Mouse (Mus musculus) CH12.LX (cell line): Measurements from ENCODE around the gene Foxl2. TPM values are rescaled to one million over a fixed set of nuclear protein-coding genes. Genes with fewer than 3 reads are reported as not detected.

Source experiments
- DNase-seq: peaks from one replicate; pipeline ENCODE4 v3.0.0-alpha.2; 2013; ENCODE audit errors: extremely low read depth
- H3K27ac ChIP-seq: 2 replicates; pipeline ENCODE4 v1.5.1; 2012; ENCODE audit warnings: low read depth, mild to moderate bottlenecking, control low read depth, moderate library complexity; ENCODE audit not compliant: insufficient read depth
- H3K27me3 ChIP-seq: replicated peaks from 2 replicates; pipeline ENCODE3; 2012; ENCODE audit warnings: inconsistent platforms
- H3K36me3 ChIP-seq, 2 experiments: replicated peaks in 1 of 2; 2 replicates each; pipeline versions ENCODE3 to v1.6.1; 2012; ENCODE audit warnings: inconsistent platforms in 1 of 2, low read length in 1 of 2, mild to moderate bottlenecking in 1 of 2, mixed read lengths in 1 of 2, moderate library complexity in 1 of 2; ENCODE audit not compliant: control insufficient read depth in 1 of 2, insufficient read depth in 1 of 2
- H3K4me1 ChIP-seq, 2 experiments: 2 replicates each; pipeline ENCODE4 v1.6.1; 2012; ENCODE audit warnings: inconsistent platforms in 1 of 2, moderate library complexity in 1 of 2; ENCODE audit not compliant: insufficient read depth in 2 of 2, control insufficient read depth in 1 of 2
- H3K4me2 ChIP-seq: 2 replicates; pipeline ENCODE4 v1.6.1; 2012; ENCODE audit warnings: low read depth, mild to moderate bottlenecking, control low read depth; ENCODE audit not compliant: poor library complexity, insufficient read depth, severe bottlenecking
- H3K4me3 ChIP-seq, 3 experiments: fragments of 150-350 bp in 1 of 3; sonication (generic) in 1 of 3; replicated peaks in 1 of 3; 2 replicates each; pipeline versions ENCODE3 to v1.5.1; 2011 to 2012; ENCODE audit warnings: low read depth in 2 of 3, low read length in 2 of 3, mild to moderate bottlenecking in 2 of 3, moderate library complexity in 2 of 3, control low read depth in 1 of 3, improper control_type of control experiment in 1 of 3, inconsistent platforms in 1 of 3, mixed read lengths in 1 of 3; ENCODE audit not compliant: poor library complexity in 1 of 3
- H3K79me2 ChIP-seq: replicated peaks from 2 replicates; pipeline ENCODE4 v1.6.1; 2012; ENCODE audit warnings: mild to moderate bottlenecking, moderate library complexity; ENCODE audit not compliant: control insufficient read depth, poor library complexity, insufficient read depth, severe bottlenecking; ENCODE audit errors: extremely low read depth
- H3K9ac ChIP-seq: 2 replicates; pipeline ENCODE4 v1.6.1; 2012; ENCODE audit warnings: low read depth, mild to moderate bottlenecking, control low read depth, moderate library complexity; ENCODE audit not compliant: insufficient read depth
- H3K9me3 ChIP-seq: replicated peaks from 2 replicates; pipeline ENCODE3; 2012; ENCODE audit warnings: low read length, inconsistent platforms, mixed read lengths
- CHD2 ChIP-seq: IDR thresholded peaks from 2 replicates; pipeline ENCODE4 v1.6.1; 2011; ENCODE audit warnings: low read length, improper control_type of control experiment
- CTCF ChIP-seq, 2 experiments: IDR thresholded peaks in 1 of 2; conservative IDR thresholded peaks in 1 of 2; 2 replicates each; pipeline ENCODE4 v1.5.1; 2011 to 2012; ENCODE audit warnings: low read depth in 2 of 2, low read length in 2 of 2, improper control_type of control experiment in 1 of 2, inconsistent platforms in 1 of 2, mild to moderate bottlenecking in 1 of 2, moderate library complexity in 1 of 2
- E2F4 ChIP-seq: IDR thresholded peaks from 2 replicates; pipeline ENCODE4 v1.6.1; 2011; ENCODE audit warnings: low read depth, low read length, improper control_type of control experiment; ENCODE audit not compliant: insufficient replicate concordance
- ELF1 ChIP-seq: IDR thresholded peaks from 2 replicates; pipeline ENCODE4 v1.6.1; 2014; ENCODE audit warnings: low read depth, mild to moderate bottlenecking, inconsistent platforms, low read length, improper control_type of control experiment
- EP300 ChIP-seq: IDR thresholded peaks from 2 replicates; pipeline ENCODE4 v1.6.1; 2011; ENCODE audit warnings: low read length, improper control_type of control experiment
- ETS1 ChIP-seq: conservative IDR thresholded peaks from 2 replicates; pipeline ENCODE4 v1.6.1; 2012; ENCODE audit warnings: low read depth, mild to moderate bottlenecking, inconsistent platforms, low read length, improper control_type of control experiment, moderate library complexity
- HCFC1 ChIP-seq: IDR thresholded peaks from 2 replicates; pipeline ENCODE4 v1.6.1; 2012; ENCODE audit warnings: low read depth, mild to moderate bottlenecking, inconsistent platforms, low read length, improper control_type of control experiment
- IRF4 ChIP-seq: IDR thresholded peaks from 2 replicates; pipeline ENCODE4 v1.6.1; 2014; ENCODE audit warnings: low read depth, mild to moderate bottlenecking, inconsistent platforms, low read length, improper control_type of control experiment
- JUN ChIP-seq: IDR thresholded peaks from 2 replicates; pipeline ENCODE4 v1.6.1; 2011; ENCODE audit warnings: low read depth, mild to moderate bottlenecking, low read length, improper control_type of control experiment, moderate library complexity; ENCODE audit not compliant: insufficient read depth
- JUND ChIP-seq: conservative IDR thresholded peaks from 2 replicates; pipeline ENCODE4 v1.6.1; 2011; ENCODE audit warnings: low read depth, low read length, improper control_type of control experiment
- KAT2A ChIP-seq: IDR thresholded peaks from 2 replicates; pipeline ENCODE4 v1.6.1; 2012; ENCODE audit warnings: low read length, improper control_type of control experiment, inconsistent platforms; ENCODE audit not compliant: insufficient replicate concordance
- MAZ ChIP-seq: IDR thresholded peaks from 2 replicates; pipeline ENCODE4 v1.6.1; 2012; ENCODE audit warnings: low read depth, mild to moderate bottlenecking, inconsistent platforms, low read length, improper control_type of control experiment, moderate library complexity
- MEF2A ChIP-seq: IDR thresholded peaks from 2 replicates; pipeline ENCODE4 v1.6.1; 2014; ENCODE audit warnings: low read depth, mild to moderate bottlenecking, inconsistent platforms, low read length, improper control_type of control experiment, borderline replicate concordance
- MYC ChIP-seq: IDR thresholded peaks from 2 replicates; pipeline ENCODE4 v1.6.1; 2011; ENCODE audit warnings: low read depth, mild to moderate bottlenecking, improper control_type of control experiment, low read length
- NRF1 ChIP-seq: IDR thresholded peaks from 2 replicates; pipeline ENCODE4 v1.6.1; 2014; ENCODE audit warnings: low read depth, mild to moderate bottlenecking, inconsistent platforms, low read length, improper control_type of control experiment, moderate library complexity
- PAX5 ChIP-seq: IDR thresholded peaks from 2 replicates; pipeline ENCODE4 v1.6.1; 2012; ENCODE audit warnings: low read length, inconsistent platforms, mixed read lengths
- POLR2A ChIP-seq: IDR thresholded peaks from 2 replicates; pipeline ENCODE4 v1.6.1; 2011; ENCODE audit warnings: low read depth, mild to moderate bottlenecking, improper control_type of control experiment, low read length
- RAD21 ChIP-seq: IDR thresholded peaks from 2 replicates; pipeline ENCODE4 v1.6.1; 2011; ENCODE audit warnings: low read depth, mild to moderate bottlenecking, low read length, improper control_type of control experiment, moderate library complexity
- SMC3 ChIP-seq: IDR thresholded peaks from 2 replicates; pipeline ENCODE4 v1.6.1; 2011; ENCODE audit warnings: low read depth, low read length, improper control_type of control experiment
- TCF12 ChIP-seq: IDR thresholded peaks from 2 replicates; pipeline ENCODE4 v1.6.1; 2014; ENCODE audit warnings: low read depth, mild to moderate bottlenecking, inconsistent platforms, low read length, improper control_type of control experiment
- ZC3H11A ChIP-seq: IDR thresholded peaks from 2 replicates; pipeline ENCODE4 v1.6.1; 2012; ENCODE audit warnings: low read depth, mild to moderate bottlenecking, inconsistent platforms, low read length, improper control_type of control experiment
- dilution Hi-C: fragments of 300-500 bp; cut with MboI; formaldehyde crosslinking; loops from 2 replicates; pipeline ENCODE4 v1.14.3; 2020; ENCODE audit warnings: low sequenced_read_pairs; ENCODE audit not compliant: extremely low pct_unique_long_range_greater_than_20kb, extremely low pct_ligation_motif_present
- in situ Hi-C: fragments of 300-500 bp; cut with MboI; formaldehyde crosslinking; loops from 3 replicates; pipeline ENCODE4 v1.14.3; 2019; ENCODE audit warnings: low sequenced_read_pairs, low pct_ligation_motif_present, low pct_unique_long_range_greater_than_20kb, mixed read lengths
- polyA plus RNA-seq: library from polyadenylated mRNA; unstranded; fragments of >175 nt; gene quantifications from 2 replicates; pipeline ENCODE4 v1.2.1, GENCODE M21; 2012; ENCODE audit warnings: low read depth; ENCODE audit not compliant: insufficient read length
- total RNA-seq, 2 experiments: library from RNA; depleted of rRNA; stranded (reverse); fragments of 300-350 nt in 1 of 2; fragments of >200 nt in 1 of 2; gene quantifications; 2 replicates each; pipeline ENCODE4 v1.2.3; 2012 to 2014

Foxl2 gene
- total and polyA plus RNA-seq, 3 experiments: not detected

- no peaks in the 10 kb centered on the region for H3K36me3 ChIP-seq
- H3K4me1 ChIP-seq: no peaks in the 10 kb centered on the region
- no peak overlapping the region for H3K4me2 ChIP-seq
- no peak overlapping the region for H3K27ac ChIP-seq
- peaks cover 26% of the 10 kb centered on the region for H3K9me3 ChIP-seq
- no peak for TF ChIP-seq ETS1
- no peak for TF ChIP-seq IRF4
- TF ChIP-seq HCFC1: no peak
- no peak for TF ChIP-seq EP300
- TF ChIP-seq KAT2A: no peak
- TF ChIP-seq JUN: no peak
- no peak for TF ChIP-seq ZC3H11A
- TF ChIP-seq CHD2: no peak
- TF ChIP-seq POLR2A: no peak
- TF ChIP-seq NRF1: no peak
- TF ChIP-seq CTCF (conservative IDR thresholded peaks at IDR 0.05 in 1 of 2, IDR thresholded peaks at IDR 0.05 in 1 of 2; ENCODE audit: low read depth in 2 of 2, low read length in 2 of 2): no peak
- TF ChIP-seq RAD21: no peak
- no peak for TF ChIP-seq JUND
- no peak for TF ChIP-seq MAZ
- TF ChIP-seq E2F4: no peak
- no peak for TF ChIP-seq ELF1
- TF ChIP-seq MEF2A: no peak
- H3K4me3 ChIP-seq: no peak overlapping the region
- no peak for DNase-seq
- in situ Hi-C loops (loop anchor here (25.0 kb wide), 1 partner anchor 321 kb away; no protein-coding TSS in a partner anchor), dilution Hi-C loops (no loop called here)
- H3K79me2 ChIP-seq: no peaks in the 10 kb centered on the region
- no peak overlapping the region for H3K9ac ChIP-seq
- H3K27me3 ChIP-seq: peaks cover 2% of the 10 kb centered on the region
Observed at GRCm38 (mm10) chr9:98957751-98958351, 2.8 kb downstream of the Foxl2 start.

GRCm38 (mm10) chr9:98958628-98959027, 3.5 kb downstream of the Foxl2 start:
- Histone ChIP-seq H3K4me1 (no peaks in the 10 kb centered on the region), H3K27ac (no peak overlapping the region), H3K4me2 (no peak overlapping the region), H3K79me2 (no peaks in the 10 kb centered on the region), H3K4me3 (no peak overlapping the region), H3K36me3 (no peaks in the 10 kb centered on the region), H3K9ac (no peak overlapping the region), H3K27me3 (peaks cover 3% of the 10 kb centered on the region)
- DNase-seq: no peak
- in situ Hi-C loops (loop anchor here (25.0 kb wide), 1 partner anchor 321 kb away; no protein-coding TSS in a partner anchor), dilution Hi-C loops (no loop called here)
- TF ChIP-seq RAD21 (no peak), TCF12 (no peak), MYC (no peak), SMC3 (no peak), PAX5 (no peak), KAT2A (no peak)
- TF ChIP-seq, all 38 proteins: peak for 0
- peaks cover 26% of the 10 kb centered on the region for H3K9me3 ChIP-seq
